Mouse (Mus musculus): ENCODE results near the gene Frem3.

Gene Frem3

DNA sequence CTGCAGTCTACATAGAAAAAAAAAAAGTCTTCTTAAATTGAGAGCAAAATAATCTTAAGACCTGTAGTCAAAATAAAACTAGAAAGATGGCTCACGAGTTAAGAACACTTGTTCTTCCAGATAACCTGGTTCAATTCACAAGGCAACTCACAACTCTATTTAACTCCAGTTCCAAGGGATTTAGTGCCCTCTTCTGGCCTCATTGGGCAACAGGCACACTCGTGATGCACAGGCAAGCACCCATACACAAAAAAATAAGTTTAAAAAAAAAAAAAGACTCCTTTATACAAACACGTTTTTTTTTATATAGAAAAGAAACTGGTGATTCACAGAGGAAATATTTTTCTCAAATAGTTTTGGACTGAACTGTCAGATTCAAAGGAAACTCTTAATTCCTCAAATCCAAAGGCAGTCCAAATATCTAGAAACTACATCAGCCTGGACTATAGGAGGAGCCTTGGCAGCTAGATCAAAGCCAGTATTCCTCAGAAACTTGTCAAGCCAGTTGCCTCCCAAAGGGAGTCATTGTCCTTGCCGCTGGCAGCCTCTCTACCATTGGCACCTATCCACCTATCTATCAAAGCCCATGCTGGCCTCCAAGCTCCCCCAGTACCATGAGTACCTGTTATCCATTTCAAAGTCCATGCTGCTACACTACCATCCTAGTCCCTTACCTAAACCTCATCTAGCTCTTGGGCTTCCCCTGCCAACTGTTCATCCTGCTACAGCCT lies 100.0 kb downstream of the Frem3 start:
- DNase-seq (ENCODE audit: low spot score in 2 of 2), result no peak

DNA sequence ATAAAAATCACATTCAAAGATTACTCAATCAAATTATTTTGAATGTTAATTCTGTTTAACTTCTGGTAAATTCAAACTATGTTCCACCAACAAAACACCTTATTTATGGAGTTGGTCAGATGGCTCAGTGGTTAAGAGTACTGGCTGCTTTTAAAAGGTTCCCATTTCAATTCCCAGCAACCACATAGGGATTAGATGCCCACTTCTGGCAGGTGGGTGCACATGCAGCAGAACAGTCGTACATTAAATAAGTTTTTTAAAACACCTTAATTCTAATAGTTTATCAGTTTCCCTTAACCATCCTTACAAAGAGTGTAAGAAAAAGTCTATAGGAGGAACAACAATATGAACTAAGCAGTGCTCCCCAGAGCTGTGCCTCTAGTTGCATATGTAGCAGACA lies 103.6 kb downstream of the Frem3 start:
- DNase-seq (ENCODE audit: low spot score in 2 of 2), result no peak

DNA sequence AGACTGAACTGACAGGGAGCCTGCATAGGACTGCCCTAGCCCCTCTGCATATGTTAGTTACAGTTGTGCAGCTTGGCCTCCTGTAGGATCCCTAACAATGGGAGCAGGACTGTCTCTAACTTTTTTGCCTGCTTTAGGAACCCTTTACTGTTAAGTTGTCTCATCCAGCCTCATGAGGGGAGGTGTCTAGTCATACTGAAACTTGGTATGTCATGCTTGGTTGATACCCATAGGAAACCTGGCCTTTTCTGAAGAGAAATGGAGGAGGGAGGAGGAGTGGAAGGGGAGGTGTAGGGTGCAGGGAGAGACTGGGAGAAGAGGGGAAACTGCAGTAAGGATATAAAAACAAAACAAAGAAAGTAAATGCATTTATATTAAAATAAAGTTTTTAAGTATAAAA lies 121.4 kb downstream of the Frem3 start:
- no peak for DNase-seq (ENCODE audit: low spot score in 2 of 2)

DNA sequence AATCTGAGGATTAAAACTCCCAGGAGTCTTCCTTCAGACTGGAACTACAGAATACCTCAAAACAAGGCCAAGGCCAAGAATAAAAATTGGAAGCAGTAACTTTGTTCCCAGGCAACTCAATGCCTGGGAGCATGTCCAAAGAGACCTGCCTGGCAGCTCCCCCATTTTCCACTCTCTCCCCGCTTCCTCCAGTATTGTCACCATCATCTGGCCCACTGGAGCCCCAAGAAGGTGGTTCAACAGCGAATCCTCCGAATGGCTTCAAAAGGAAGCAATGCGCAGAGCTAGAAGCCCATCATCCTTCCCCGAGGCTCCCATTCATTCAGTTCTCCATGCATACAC lies 127.1 kb downstream of the Frem3 start:
- DNase-seq (ENCODE audit: low spot score in 2 of 2), result no peak

DNA sequence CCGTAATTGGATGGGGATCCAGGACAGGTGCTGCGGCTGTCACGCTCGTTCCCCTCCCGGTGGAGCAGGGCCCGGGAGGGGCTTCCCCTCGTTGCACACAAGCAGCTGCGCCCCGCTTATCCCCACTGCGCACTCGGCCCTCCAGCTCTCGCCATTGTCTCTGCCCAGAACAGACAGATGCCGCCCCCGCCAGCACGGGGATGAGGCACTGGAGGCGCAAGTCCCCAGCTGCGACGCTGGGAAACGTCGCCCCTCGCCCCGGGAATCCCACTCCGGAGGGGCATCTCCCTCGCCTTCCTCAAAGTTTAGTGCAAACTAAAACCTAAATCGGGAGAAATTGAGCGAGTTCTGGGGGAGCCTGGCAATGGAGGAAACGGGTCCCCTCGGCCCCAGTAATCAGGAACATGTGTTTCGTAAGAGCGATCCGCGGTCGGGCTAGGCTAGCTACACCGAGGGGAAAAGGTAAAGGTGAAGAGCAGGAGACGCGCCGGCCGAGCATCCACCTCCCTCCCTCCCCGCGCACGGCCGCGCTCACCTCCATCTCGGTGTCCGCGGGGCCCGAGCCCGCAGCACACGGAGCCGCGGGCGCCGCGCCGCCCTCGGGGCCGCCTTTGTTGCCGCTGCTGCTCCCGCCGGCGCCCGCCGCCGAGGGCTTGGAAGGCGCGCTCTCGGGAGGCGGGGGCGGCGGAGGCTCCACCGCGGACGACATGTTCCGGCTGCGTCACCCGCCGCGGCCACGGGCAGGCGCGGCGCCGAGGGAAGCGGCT lies 127.7 kb downstream of the Frem3 start:
- DNase-seq (ENCODE audit: low spot score in 2 of 2), result peak; percentile 59 to 83

DNA sequence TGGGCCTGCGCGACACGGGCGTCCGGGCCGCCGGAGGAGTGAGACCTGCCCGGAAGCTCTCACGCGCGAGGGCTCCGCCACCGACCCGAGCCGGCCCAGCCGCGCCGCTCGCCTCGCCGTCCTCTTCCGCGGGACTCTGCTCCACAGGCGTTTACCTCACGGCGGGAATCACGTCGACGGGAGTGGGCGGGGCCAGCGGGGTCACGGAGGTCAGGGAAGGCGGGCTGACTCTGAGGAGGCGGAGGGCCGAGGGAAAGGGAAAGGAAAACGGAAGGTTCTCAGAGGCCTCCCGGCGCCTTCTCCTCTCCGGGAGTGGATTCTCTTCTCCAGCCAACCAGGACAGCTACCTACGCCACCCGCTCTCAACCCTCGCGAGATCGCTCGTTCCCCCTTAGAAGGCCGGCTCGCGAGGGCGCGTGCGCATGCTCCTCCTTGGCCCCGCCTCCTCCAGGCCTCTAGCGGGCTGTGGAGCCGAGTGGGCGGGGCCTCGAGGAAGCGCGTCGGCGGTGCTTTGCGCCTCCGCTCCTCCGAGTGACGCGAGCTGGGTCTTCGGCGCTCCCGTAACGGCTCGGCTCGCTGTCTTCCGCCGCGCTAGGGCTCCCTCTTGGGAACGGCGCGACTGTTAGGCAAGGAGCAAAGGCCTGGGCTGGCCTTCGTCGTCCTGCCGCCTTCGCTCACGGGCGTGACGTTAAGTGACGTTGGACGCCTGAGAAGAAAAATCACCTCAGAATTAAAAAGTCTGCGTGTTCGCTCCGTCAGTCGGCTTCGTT lies 128.5 kb downstream of the Frem3 start, which contains the start of gene Smarca5:
Gene Smarca5, minus strand, starts transcription at position 343 of the 770 bp plus-strand sequence.
- DNase-seq (ENCODE audit: low spot score in 2 of 2), result peak; percentile 95 to 98

DNA sequence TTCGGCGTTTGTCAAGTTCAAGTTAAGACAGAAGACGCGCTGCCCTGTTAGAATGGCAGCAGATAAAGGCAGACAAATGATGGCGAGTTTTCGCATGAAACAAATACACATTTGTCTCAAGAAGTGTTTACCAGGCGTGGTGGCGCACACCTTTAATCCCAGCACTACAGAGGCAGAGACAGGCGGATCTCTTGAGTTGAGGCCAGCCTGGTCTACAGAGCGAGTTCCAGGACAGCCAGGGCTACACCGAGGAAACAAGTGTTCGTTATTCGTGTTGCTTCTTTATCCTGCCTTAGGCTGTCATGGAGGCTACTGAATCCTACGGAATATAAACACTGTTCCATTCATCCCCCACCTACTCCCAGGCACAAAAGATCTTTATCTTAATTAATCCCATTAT lies 129.1 kb downstream of the Frem3 start:
- DNase-seq (ENCODE audit: low spot score in 2 of 2), result no peak
